Mouse (Mus musculus): ENCODE results near the gene Oaz3.

GRCm38 (mm10) chr3:94480291-94480884 is 36.7 kb upstream of the Oaz3 start, which contains the start of gene Riiad1:
- TF ChIP-seq CTCF (IDR thresholded peaks at IDR 0.05; ENCODE audit: low read depth) (no peak), EP300 (IDR thresholded peaks at IDR 0.05; ENCODE audit: low read depth) (no peak)
